Mouse (Mus musculus) limb, embryonic 11.5 days (tissue): ENCODE measurements around the gene Cavin4. TPM values are rescaled to one million over a fixed set of nuclear protein-coding genes. Genes with fewer than 3 reads are reported as not detected.

ENCODE experiments used
- ATAC-seq: fragments of 200-750 bp; cut with Nextera tagmentation; 2 replicates; pipeline ENCODE4 v1.8.0; 2017; ENCODE audit warnings: low read depth; ENCODE audit not compliant: insufficient number of reproducible peaks, low FRiP score, low TSS enrichment
- DNase-seq: peaks from one replicate; pipeline ENCODE4 v3.0.0-alpha.2; 2015; ENCODE audit warnings: low spot score
- H3K27ac ChIP-seq: fragments of 300-500 bp; sonication (generic); replicated peaks from 2 replicates; pipeline ENCODE4 v1.5.1; 2014; ENCODE audit warnings: low read depth, mild to moderate bottlenecking, low read length
- H3K27me3 ChIP-seq: fragments of 300-500 bp; sonication (generic); 2 replicates; pipeline ENCODE4 v1.6.1; 2014; ENCODE audit warnings: mild to moderate bottlenecking, low read length, mixed read lengths; ENCODE audit not compliant: control insufficient read depth, insufficient read depth
- H3K36me3 ChIP-seq: fragments of 300-500 bp; sonication (generic); 2 replicates; pipeline ENCODE4 v1.6.1; 2014; ENCODE audit warnings: mild to moderate bottlenecking, low read length, moderate library complexity, mixed read lengths; ENCODE audit not compliant: control insufficient read depth, insufficient read depth
- H3K4me1 ChIP-seq: fragments of 300-500 bp; sonication (generic); 2 replicates; pipeline ENCODE4 v1.6.1; 2014; ENCODE audit warnings: low read length, mixed read lengths; ENCODE audit not compliant: control insufficient read depth, insufficient read depth
- H3K4me2 ChIP-seq: fragments of 300-500 bp; sonication (generic); 2 replicates; pipeline ENCODE4 v1.6.1; 2014; ENCODE audit warnings: low read depth, mild to moderate bottlenecking, moderate library complexity; ENCODE audit not compliant: severe bottlenecking
- H3K4me3 ChIP-seq: fragments of 300-500 bp; sonication (generic); 2 replicates; pipeline ENCODE4 v1.5.1; 2014; ENCODE audit warnings: low read depth, low read length
- H3K9ac ChIP-seq: fragments of 300-500 bp; sonication (generic); 2 replicates; pipeline ENCODE4 v1.6.1; 2014; ENCODE audit warnings: mild to moderate bottlenecking, low read length
- H3K9me3 ChIP-seq: fragments of 300-500 bp; sonication (generic); 2 replicates; pipeline ENCODE4 v1.6.1; 2016; ENCODE audit warnings: low read length; ENCODE audit not compliant: control insufficient read depth
- WGBS: fragments of 180-500 bp; shearing (Covaris S2); extraction: QIAGEN DNeasy Blood & Tissue Kit; methylation state at CpG from one replicate; pipeline ENCODE4 v1.1.7; 2014; 5-methylcytosine and 5-hydroxymethylcytosine counted together
- polyA plus RNA-seq: library from polyadenylated mRNA; unstranded; fragments of >200 nt; fragmentation: Nextera tagmentation; extraction: Ambion mirVana; gene quantifications from 2 replicates; pipeline ENCODE4 v1.2.1, GENCODE M21; 2014

Gene Cavin4
- polyA plus RNA-seq, 1 experiment from 2014 or later = 1.7 TPM

GRCm38 (mm10) chr4:48633529-48633928 is 29.8 kb upstream of the Cavin4 start:
- Histone ChIP-seq H3K27me3 (no peaks in the 10 kb centered on the region), H3K4me3 (no peak overlapping the region), H3K27ac (no peak overlapping the region), H3K4me2 (no peak overlapping the region), H3K36me3 (peaks cover 8% of the 10 kb centered on the region; the same call in 1 of the 2 replicates), H3K9me3 (no peaks in the 10 kb centered on the region), H3K4me1 (no peaks in the 10 kb centered on the region), H3K9ac (no peak overlapping the region)
- DNase-seq = peak; percentile 44
- no peak for ATAC-seq
- 53% methylated on average over 6 of the region's 6 CpGs for WGBS

DNA sequence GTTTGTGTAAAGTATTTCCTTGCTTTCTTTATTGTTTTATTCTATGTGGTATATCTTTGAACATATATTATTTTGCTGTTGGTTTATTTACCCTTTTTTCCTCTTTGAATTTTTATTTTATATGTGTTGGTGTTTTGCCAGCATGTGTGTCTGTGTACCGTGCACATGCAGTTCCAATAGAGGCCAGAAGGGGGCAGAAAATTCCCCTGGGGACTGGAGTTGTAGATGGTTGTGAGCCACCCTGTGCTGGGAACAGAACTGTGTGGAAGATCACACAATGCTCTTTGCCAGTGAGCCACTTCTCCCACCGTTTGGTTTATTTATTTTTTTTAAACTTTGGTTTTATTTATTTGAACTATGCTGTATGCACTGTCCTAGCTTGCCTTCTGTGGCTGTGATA is 29.3 kb upstream of the Cavin4 start:
- WGBS = 86% methylated on average over 2 of the region's 2 CpGs
- Histone ChIP-seq H3K4me1 (no peaks in the 10 kb centered on the region), H3K9ac (no peak overlapping the region), H3K4me2 (no peak overlapping the region), H3K27me3 (no peaks in the 10 kb centered on the region), H3K4me3 (no peak overlapping the region), H3K9me3 (no peaks in the 10 kb centered on the region), H3K27ac (no peak overlapping the region), H3K36me3 (peaks cover 4% of the 10 kb centered on the region; the same call in 1 of the 2 replicates)
- DNase-seq (peak; percentile 59), ATAC-seq (no peak)

DNA sequence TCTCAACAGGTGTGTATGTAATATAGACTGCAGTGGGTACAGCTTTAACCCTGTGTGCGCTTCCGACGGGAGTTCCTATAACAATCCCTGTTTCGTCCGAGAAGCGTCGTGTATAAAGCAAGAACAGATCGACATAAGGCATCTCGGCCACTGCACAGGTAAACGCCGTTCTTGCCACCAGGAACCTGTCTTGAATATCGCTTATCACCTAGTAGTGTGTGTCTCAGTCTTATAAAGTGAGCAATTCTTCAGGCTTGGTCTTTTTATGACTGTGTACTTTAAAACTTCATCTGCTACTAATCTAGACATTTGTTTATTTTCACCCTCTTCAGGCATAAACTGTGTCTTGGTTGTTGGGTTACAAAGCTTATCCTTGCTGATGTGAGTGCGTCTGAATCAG is 26.5 kb upstream of the Cavin4 start:
- H3K4me1 ChIP-seq = no peaks in the 10 kb centered on the region
- no peak overlapping the region for H3K4me2 ChIP-seq
- H3K27me3 ChIP-seq = no peaks in the 10 kb centered on the region
- H3K4me3 ChIP-seq = no peak overlapping the region
- ATAC-seq (no peak), DNase-seq (no peak)
- no peak overlapping the region for H3K9ac ChIP-seq
- no peaks in the 10 kb centered on the region for H3K9me3 ChIP-seq
- WGBS = 93% methylated on average over 13 of the region's 13 CpGs
- H3K27ac ChIP-seq = no peak overlapping the region
- H3K36me3 ChIP-seq = peaks cover 10% of the 10 kb centered on the region

GRCm38 (mm10) chr4:48638132-48638531 is 25.2 kb upstream of the Cavin4 start:
- peaks cover 14% of the 10 kb centered on the region for H3K36me3 ChIP-seq
- H3K27me3 ChIP-seq = no peaks in the 10 kb centered on the region
- no peaks in the 10 kb centered on the region for H3K4me1 ChIP-seq
- H3K9ac ChIP-seq = no peak overlapping the region
- no peak for DNase-seq
- no peak overlapping the region for H3K4me2 ChIP-seq
- no peak for ATAC-seq
- H3K27ac ChIP-seq = no peak overlapping the region
- H3K9me3 ChIP-seq = no peaks in the 10 kb centered on the region
- 81% methylated on average over 10 of the region's 10 CpGs for WGBS
- H3K4me3 ChIP-seq = no peak overlapping the region

DNA sequence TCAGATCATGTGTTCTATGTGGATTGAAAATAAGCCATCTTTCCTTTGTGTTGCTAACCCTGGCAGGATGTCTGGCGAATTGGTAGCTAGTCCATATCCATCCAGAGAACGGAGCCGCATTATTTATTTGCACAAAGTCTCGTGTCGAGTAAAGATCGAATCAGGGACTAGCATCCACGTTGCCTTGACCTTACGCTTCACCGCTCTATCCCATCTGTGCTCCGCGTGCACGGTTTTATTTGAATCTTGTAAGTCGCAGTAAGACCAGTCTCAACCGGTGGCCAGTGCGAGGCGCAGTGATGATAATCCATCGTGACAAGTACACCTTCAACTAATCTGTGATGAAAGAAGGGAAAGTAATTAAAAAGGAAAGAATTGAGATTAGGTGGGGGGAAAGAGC is 23.8 kb upstream of the Cavin4 start:
- ATAC-seq = no peak
- Histone ChIP-seq H3K4me3 (no peak overlapping the region), H3K9ac (no peak overlapping the region), H3K4me2 (no peak overlapping the region), H3K36me3 (peaks cover 14% of the 10 kb centered on the region), H3K9me3 (no peaks in the 10 kb centered on the region), H3K27ac (no peak overlapping the region), H3K4me1 (no peaks in the 10 kb centered on the region), H3K27me3 (no peaks in the 10 kb centered on the region)
- DNase-seq = no peak
- 94% methylated on average over 17 of the region's 17 CpGs for WGBS

DNA sequence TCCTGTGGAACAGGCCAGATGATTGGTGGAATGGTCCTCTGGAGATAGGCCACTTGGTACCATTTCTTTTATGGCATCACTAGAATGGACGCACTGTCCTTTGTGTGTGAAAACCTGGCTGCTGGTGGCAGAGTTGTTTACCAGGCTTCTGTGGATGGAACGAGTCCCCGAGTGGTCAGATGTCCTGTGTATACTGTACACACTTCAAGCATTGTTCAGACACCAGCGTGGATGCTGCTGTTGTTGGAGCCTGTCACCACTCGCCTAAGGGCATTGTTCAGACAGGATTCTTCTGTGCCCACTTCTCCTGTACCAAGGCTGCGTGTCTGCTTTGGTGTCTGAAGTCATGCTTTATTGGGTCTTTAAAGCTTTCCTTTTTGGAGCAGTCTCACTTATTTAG is 19.5 kb upstream of the Cavin4 start:
- no peaks in the 10 kb centered on the region for H3K9me3 ChIP-seq
- 91% methylated on average over 6 of the region's 6 CpGs for WGBS
- H3K27ac ChIP-seq = no peak overlapping the region
- ATAC-seq (no peak), DNase-seq (no peak)
- no peak overlapping the region for H3K4me2 ChIP-seq
- no peak overlapping the region for H3K4me3 ChIP-seq
- H3K36me3 ChIP-seq = peaks cover 14% of the 10 kb centered on the region
- no peaks in the 10 kb centered on the region for H3K4me1 ChIP-seq
- H3K27me3 ChIP-seq = no peaks in the 10 kb centered on the region
- H3K9ac ChIP-seq = no peak overlapping the region

- ATAC-seq = no peak
Measured at GRCm38 (mm10) chr4:48646143-48646542, 17.2 kb upstream of the Cavin4 start.

GRCm38 (mm10) chr4:48650617-48651360 is 12.5 kb upstream of the Cavin4 start:
- Histone ChIP-seq H3K4me1 (no peaks in the 10 kb centered on the region), H3K36me3 (peaks cover 3% of the 10 kb centered on the region; the same call in 1 of the 2 replicates), H3K9ac (no peak overlapping the region), H3K4me3 (no peak overlapping the region), H3K4me2 (no peak overlapping the region), H3K27ac (no peak overlapping the region), H3K27me3 (no peaks in the 10 kb centered on the region), H3K9me3 (no peaks in the 10 kb centered on the region)
- ATAC-seq = no peak
- 95% methylated on average over 10 of the region's 10 CpGs for WGBS
- DNase-seq = no peak

More at GRCm38 (mm10) chr4:48646143-48646542, 17.2 kb upstream of the Cavin4 start:
- no peak for DNase-seq
- H3K9ac ChIP-seq = no peak overlapping the region
- H3K27me3 ChIP-seq = no peaks in the 10 kb centered on the region
- 81% methylated on average over 5 of the region's 5 CpGs for WGBS
- no peak overlapping the region for H3K27ac ChIP-seq
- no peaks in the 10 kb centered on the region for H3K9me3 ChIP-seq
- no peak overlapping the region for H3K4me3 ChIP-seq
- peaks cover 10% of the 10 kb centered on the region; the same call in 1 of the 2 replicates for H3K36me3 ChIP-seq
- no peaks in the 10 kb centered on the region for H3K4me1 ChIP-seq
- no peak overlapping the region for H3K4me2 ChIP-seq

- H3K36me3 ChIP-seq = peaks cover 6% of the 10 kb centered on the region; the same call in 1 of the 2 replicates
- H3K4me2 ChIP-seq = no peak overlapping the region
Measured at GRCm38 (mm10) chr4:48654118-48654517, 9.2 kb upstream of the Cavin4 start.

More at GRCm38 (mm10) chr4:48654118-48654517, 9.2 kb upstream of the Cavin4 start:
- Histone ChIP-seq H3K27me3 (no peaks in the 10 kb centered on the region), H3K9me3 (no peaks in the 10 kb centered on the region), H3K9ac (no peak overlapping the region), H3K4me1 (no peaks in the 10 kb centered on the region), H3K27ac (no peak overlapping the region), H3K4me3 (no peak overlapping the region)
- no peak for DNase-seq
- no peak for ATAC-seq
- WGBS = 73% methylated on average over 4 of the region's 4 CpGs
